Mouse (Mus musculus) forebrain, embryonic 16.5 days (tissue): ENCODE measurements at regions not wholly inside any gene's neighbourhood (a gene's known extent, or its start where the extent isn't known, plus 50 kb on each side); places are given as distances from the start of the nearest gene placed in this dataset.
A peak's percentile ranks its signal among the peaks of the same experiment; 100 is the strongest.

Experiments
- ATAC-seq: fragments of 200-750 bp; cut with Nextera tagmentation; 2 replicates; pipeline ENCODE4 v1.8.0; 2017; ENCODE audit warnings: mild to moderate bottlenecking, moderate library complexity
- H3K27ac ChIP-seq: fragments of 300-500 bp; sonication (generic); 2 replicates; pipeline ENCODE4 v1.5.1; 2014; ENCODE audit warnings: low read length, control low read depth
- H3K27me3 ChIP-seq: fragments of 300-500 bp; sonication (generic); replicated peaks from 2 replicates; pipeline ENCODE4 v1.6.1; 2014; ENCODE audit warnings: low read length; ENCODE audit not compliant: control insufficient read depth, insufficient read depth
- H3K36me3 ChIP-seq: fragments of 300-500 bp; sonication (generic); 2 replicates; pipeline ENCODE4 v1.6.1; 2014; ENCODE audit not compliant: control insufficient read depth, insufficient read depth
- H3K4me1 ChIP-seq: fragments of 300-500 bp; sonication (generic); replicated peaks from 2 replicates; pipeline ENCODE4 v1.6.1; 2014; ENCODE audit warnings: low read length; ENCODE audit not compliant: control insufficient read depth, insufficient read depth
- H3K4me2 ChIP-seq: fragments of 300-500 bp; sonication (generic); 2 replicates; pipeline ENCODE4 v1.6.1; 2014; ENCODE audit warnings: mild to moderate bottlenecking, low read length, control low read depth
- H3K4me3 ChIP-seq: fragments of 300-500 bp; sonication (generic); replicated peaks from 2 replicates; pipeline ENCODE4 v1.5.1; 2014; ENCODE audit warnings: mild to moderate bottlenecking, low read length, control low read depth
- H3K9ac ChIP-seq: fragments of 300-500 bp; sonication (generic); replicated peaks from 2 replicates; pipeline ENCODE4 v1.6.1; 2014; ENCODE audit warnings: low read depth, low read length, control low read depth
- H3K9me3 ChIP-seq: fragments of 300-500 bp; sonication (generic); 2 replicates; pipeline ENCODE4 v1.6.1; 2016; ENCODE audit warnings: low read length; ENCODE audit not compliant: control insufficient read depth
- WGBS: fragments of 180-500 bp; shearing (Covaris S2); extraction: QIAGEN DNeasy Blood & Tissue Kit; methylation state at CpG from one replicate; pipeline ENCODE4 v1.1.7; 2014; 5-methylcytosine and 5-hydroxymethylcytosine counted together

DNA sequence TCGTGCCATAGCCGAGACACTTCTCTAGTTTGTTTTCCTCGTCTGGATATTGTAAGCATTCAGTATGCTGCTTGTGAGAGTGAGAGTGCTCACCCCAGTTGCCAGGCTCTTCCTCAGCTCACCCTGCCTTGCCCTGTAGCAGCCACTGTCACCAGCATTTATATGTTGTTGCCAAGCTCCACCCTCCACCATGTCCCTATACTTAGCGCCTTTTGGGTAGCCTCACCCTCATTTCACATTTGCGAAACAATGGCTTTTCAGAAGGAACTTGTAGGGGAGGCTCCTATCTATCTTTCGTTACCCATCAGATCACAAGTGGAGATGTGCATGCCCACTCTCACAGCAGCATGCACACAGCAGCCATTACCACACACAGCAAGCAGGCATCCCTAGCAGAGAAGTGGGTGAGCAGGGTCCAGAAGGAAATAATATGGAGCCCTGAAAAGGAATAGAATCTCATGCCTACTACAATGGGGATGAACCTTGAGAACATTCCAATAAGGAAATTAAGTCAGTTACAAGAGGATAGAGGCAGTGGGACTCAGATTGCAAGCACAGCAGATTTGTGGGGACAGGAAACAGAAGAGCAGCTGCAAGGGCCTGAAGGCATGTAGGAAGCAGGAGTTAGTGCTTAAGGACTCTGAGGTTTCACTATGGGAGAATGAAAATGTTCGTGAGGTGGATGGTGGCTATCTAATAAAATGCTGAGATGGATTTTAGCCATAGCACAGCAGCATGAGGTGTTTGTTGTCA lies 139.8 kb upstream of the Jun start:
- no peaks in the 10 kb centered on the region for H3K4me1 ChIP-seq
- H3K4me2 ChIP-seq, result no peak overlapping the region
- H3K4me3 ChIP-seq, result no peak overlapping the region
- no peak overlapping the region for H3K27ac ChIP-seq
- 91% methylated on average over 7 of the region's 7 CpGs for WGBS
- no peaks in the 10 kb centered on the region for H3K9me3 ChIP-seq
- H3K36me3 ChIP-seq, result no peaks in the 10 kb centered on the region
- H3K27me3 ChIP-seq, result no peaks in the 10 kb centered on the region
- H3K9ac ChIP-seq, result no peak overlapping the region
- no peak for ATAC-seq

DNA sequence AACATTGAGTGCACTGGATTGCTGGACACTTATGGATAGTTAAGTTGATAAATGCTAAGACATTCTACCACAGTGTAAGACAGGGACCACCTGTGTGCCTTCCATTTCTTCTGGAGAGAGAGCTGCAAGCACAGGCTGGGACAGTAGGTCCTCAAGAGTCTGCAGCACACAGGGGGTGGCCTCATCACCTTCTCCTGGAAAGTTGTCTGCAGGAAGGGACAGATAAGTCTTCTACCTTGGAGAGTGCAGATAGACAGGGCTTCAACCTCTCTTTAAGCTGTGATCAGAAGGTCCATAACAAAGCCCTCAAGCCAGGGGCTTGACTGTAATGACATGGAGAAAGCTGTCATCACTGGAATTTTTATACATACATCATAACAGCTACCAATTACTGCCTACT lies 140.5 kb upstream of the Jun start:
- H3K27me3 ChIP-seq, result no peaks in the 10 kb centered on the region
- no peaks in the 10 kb centered on the region for H3K4me1 ChIP-seq
- H3K4me3 ChIP-seq, result no peak overlapping the region
- H3K9ac ChIP-seq, result no peak overlapping the region
- H3K4me2 ChIP-seq, result no peak overlapping the region
- no peak for ATAC-seq
- no peaks in the 10 kb centered on the region for H3K9me3 ChIP-seq
- H3K36me3 ChIP-seq, result no peaks in the 10 kb centered on the region
- H3K27ac ChIP-seq, result no peak overlapping the region

DNA sequence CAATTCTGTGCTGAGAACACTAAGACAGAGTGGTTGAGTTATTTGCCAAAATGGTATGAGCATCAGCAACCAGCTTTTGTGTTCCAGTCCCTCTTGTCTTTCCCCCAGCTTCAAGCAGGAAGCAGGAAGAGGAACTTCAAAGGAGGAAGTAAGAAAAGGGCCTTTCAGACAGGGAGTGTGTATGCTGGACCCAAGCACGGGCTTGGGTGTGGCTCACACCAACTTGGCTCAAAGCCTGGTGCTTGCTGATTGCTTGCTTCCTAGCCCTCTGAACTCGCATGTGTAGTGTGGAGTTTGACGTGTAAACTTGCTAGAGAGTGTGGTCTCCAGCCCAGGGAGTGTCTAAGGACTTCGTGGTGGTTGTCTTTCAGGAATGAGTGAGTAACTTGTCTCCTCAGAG lies 141.0 kb upstream of the Jun start:
- Histone ChIP-seq H3K27ac (no peak overlapping the region), H3K4me3 (no peak overlapping the region), H3K4me2 (no peak overlapping the region), H3K27me3 (no peaks in the 10 kb centered on the region), H3K9ac (no peak overlapping the region), H3K4me1 (no peaks in the 10 kb centered on the region), H3K9me3 (no peaks in the 10 kb centered on the region), H3K36me3 (no peaks in the 10 kb centered on the region)
- ATAC-seq, result no peak
- 59% methylated on average over 4 of the region's 4 CpGs for WGBS

DNA sequence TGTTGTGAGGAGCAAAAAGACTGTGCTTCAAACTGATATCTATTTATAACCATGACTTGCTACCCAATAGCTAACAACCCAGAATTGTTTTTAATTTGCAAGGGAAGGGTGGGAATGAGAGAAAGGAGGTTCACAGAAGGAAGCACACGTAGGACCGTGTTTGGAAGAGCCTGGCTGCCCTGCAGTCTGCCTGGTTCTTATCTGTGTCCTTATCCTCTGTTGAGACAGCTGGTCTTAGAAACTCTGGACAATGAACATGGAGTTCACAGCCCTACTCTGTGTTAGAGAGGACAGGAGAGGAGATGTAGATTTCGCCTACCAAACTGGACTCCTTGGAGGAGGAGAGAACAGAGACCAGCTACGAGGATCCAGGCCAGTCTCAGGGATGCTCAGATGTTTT lies 141.5 kb upstream of the Jun start:
- Histone ChIP-seq H3K4me2 (no peak overlapping the region), H3K27me3 (no peaks in the 10 kb centered on the region), H3K9ac (no peak overlapping the region), H3K9me3 (no peaks in the 10 kb centered on the region), H3K36me3 (no peaks in the 10 kb centered on the region), H3K4me1 (no peaks in the 10 kb centered on the region), H3K4me3 (no peak overlapping the region), H3K27ac (no peak overlapping the region)
- WGBS, result 92% methylated on average over 4 of the region's 4 CpGs
- ATAC-seq, result no peak

DNA sequence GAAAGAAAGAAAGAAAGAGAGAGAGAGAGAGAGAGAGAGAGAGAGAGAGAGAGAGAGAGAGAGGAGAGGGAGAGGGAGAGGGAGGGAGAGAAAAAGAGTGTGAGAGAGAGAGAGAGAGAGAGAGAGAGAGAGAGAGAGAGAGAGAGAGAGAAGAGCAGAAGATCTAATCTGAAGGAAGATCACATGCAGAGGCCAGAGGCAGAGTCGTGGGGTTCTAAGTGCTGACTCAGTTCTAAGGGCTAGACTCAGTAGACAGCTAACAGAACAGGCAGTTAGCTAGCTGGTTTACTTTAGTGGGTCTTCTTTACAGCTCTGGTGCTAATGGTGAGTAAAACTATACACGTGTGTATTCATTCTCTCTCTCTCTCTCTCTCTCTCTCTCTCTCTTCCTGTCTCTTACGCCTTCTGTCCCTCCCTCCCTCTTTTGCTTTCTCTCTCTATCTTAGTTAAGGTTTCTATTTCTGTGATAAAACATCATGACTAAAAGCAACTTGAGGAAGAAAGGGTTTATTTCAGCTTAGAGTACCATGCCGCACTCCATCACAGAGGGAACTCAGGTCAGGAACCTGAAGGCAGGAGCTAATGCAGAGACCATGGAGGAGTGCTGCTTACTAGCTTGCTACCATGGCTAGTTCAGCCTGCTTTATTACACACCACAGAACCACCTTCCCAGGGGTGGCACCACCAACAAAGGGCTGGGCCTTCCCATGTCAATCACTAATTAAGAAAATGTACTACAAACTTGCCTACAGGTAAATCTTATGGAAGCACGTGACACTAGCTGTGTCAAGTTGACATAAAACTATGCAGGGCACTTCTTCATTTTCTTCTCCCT lies 142.8 kb upstream of the Jun start:
- no peak for ATAC-seq
- Histone ChIP-seq H3K4me3 (no peak overlapping the region), H3K36me3 (no peaks in the 10 kb centered on the region), H3K9me3 (no peaks in the 10 kb centered on the region), H3K27me3 (no peaks in the 10 kb centered on the region), H3K9ac (no peak overlapping the region), H3K4me1 (peaks cover 3% of the 10 kb centered on the region; the same call in 1 of the 2 replicates), H3K27ac (no peak overlapping the region), H3K4me2 (no peak overlapping the region)
- 83% methylated on average over 5 of the region's 5 CpGs for WGBS

DNA sequence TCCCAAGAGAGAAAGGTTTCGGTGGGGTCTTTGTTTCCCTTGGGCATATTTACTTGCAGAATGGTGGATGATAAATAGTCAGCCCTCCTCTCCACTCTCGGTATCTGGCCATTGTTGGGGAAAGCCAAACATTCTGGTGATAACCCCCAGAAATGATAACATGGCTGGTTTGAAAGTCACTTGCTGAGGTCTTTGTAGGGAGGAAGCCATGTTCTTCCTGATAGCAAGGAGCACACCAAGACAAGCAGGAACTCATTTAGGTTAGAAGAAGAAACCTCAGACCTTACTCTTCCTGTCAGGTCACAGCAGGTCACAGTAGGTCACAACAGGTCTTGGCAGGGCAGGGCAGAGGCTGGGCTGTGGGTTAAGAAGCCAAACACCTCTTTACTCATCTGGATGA lies 144.1 kb upstream of the Jun start:
- no peak overlapping the region for H3K4me2 ChIP-seq
- 92% methylated on average over 2 of the region's 2 CpGs for WGBS
- ATAC-seq, result no peak

GRCm38 (mm10) chr4:95197077-95197711 lies 145.2 kb upstream of the Jun start:
- H3K9ac ChIP-seq, result no peak overlapping the region
- H3K27me3 ChIP-seq, result no peaks in the 10 kb centered on the region
- 64% methylated on average over 7 of the region's 7 CpGs for WGBS
- H3K9me3 ChIP-seq, result no peaks in the 10 kb centered on the region
- H3K36me3 ChIP-seq, result no peaks in the 10 kb centered on the region
- no peak for ATAC-seq
- no peak overlapping the region for H3K4me2 ChIP-seq
- H3K4me1 ChIP-seq, result peaks cover 3% of the 10 kb centered on the region; the same call in 1 of the 2 replicates
- H3K27ac ChIP-seq, result no peak overlapping the region
- no peak overlapping the region for H3K4me3 ChIP-seq

More for the DNA sequence above, 144.1 kb upstream of the Jun start:
- no peaks in the 10 kb centered on the region for H3K27me3 ChIP-seq
- H3K36me3 ChIP-seq, result no peaks in the 10 kb centered on the region
- no peak overlapping the region for H3K9ac ChIP-seq
- no peak overlapping the region for H3K27ac ChIP-seq
- H3K4me3 ChIP-seq, result no peak overlapping the region
- no peaks in the 10 kb centered on the region for H3K9me3 ChIP-seq
- peaks cover 3% of the 10 kb centered on the region; the same call in 1 of the 2 replicates for H3K4me1 ChIP-seq

DNA sequence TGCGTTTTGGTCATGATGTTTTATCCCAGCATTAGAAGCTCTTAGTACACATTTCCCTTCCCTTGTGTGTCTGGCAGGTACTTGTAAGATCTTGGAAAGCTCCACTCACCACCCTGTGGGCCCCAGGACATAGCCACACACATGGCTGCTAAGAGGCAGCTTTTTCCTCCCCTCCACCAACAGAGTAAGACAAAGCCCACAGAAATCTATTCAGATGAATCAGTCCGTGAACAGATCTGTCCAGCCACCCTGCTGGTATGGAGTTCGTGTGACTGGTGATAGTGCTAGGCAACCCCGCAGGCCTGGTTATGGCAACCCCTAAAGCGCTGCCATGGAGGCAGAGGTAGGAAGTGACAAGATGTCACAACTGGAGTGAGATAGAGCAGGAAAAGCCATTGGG lies 147.4 kb upstream of the Jun start:
- Histone ChIP-seq H3K4me2 (no peak overlapping the region), H3K27me3 (no peaks in the 10 kb centered on the region), H3K9me3 (no peaks in the 10 kb centered on the region), H3K4me1 (peaks cover 3% of the 10 kb centered on the region; the same call in 1 of the 2 replicates), H3K27ac (no peak overlapping the region), H3K9ac (no peak overlapping the region), H3K36me3 (no peaks in the 10 kb centered on the region), H3K4me3 (no peak overlapping the region)
- WGBS, result 21% methylated on average over 5 of the region's 5 CpGs
- peak; percentile 63 for ATAC-seq

DNA sequence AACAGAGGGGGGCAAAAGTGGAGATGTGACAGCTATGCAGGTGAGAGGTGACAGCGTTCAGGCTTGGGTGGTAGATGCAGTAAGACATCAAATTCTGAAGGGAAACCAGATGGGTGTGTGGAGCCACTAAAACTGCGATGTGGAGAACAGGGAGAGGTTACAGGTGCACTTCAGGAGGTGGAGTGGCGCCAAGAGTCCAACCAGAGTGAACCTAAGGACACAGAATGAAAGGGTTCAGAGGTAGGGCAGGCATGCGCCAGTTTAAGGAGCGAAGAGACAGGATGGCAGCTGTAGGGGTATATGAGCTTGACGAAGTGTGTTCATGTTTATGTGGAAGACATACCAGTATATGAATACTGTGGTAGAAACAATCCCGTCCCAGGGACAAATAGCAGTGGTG lies 148.1 kb upstream of the Jun start:
- Histone ChIP-seq H3K4me2 (no peak overlapping the region), H3K27ac (no peak overlapping the region), H3K4me3 (no peak overlapping the region), H3K9ac (no peak overlapping the region), H3K9me3 (no peaks in the 10 kb centered on the region), H3K27me3 (no peaks in the 10 kb centered on the region), H3K36me3 (no peaks in the 10 kb centered on the region), H3K4me1 (peaks cover 3% of the 10 kb centered on the region; the same call in 1 of the 2 replicates)
- ATAC-seq, result no peak
- WGBS, result 95% methylated on average over 7 of the region's 7 CpGs
